Mouse (Mus musculus) midbrain, embryonic 15.5 days (tissue): Measurements from ENCODE around the gene Tet1. TPM values are rescaled to one million over a fixed set of nuclear protein-coding genes. Genes with fewer than 3 reads are reported as not detected.

Experiments
- ATAC-seq: fragments of 200-750 bp; cut with Nextera tagmentation; replicated peaks from 2 replicates; pipeline ENCODE4 v1.8.0; 2017; ENCODE audit warnings: moderate TSS enrichment
- H3K27ac ChIP-seq: fragments of 300-500 bp; sonication (generic); 2 replicates; pipeline ENCODE4 v1.5.1; 2015; ENCODE audit warnings: mild to moderate bottlenecking, inconsistent platforms
- H3K27me3 ChIP-seq: fragments of 300-500 bp; sonication (generic); replicated peaks from 2 replicates; pipeline ENCODE4 v1.6.1; 2015; ENCODE audit warnings: inconsistent platforms
- H3K36me3 ChIP-seq: fragments of 300-500 bp; sonication (generic); replicated peaks from 2 replicates; pipeline ENCODE4 v1.6.1; 2015; ENCODE audit warnings: inconsistent platforms
- H3K4me1 ChIP-seq: fragments of 300-500 bp; sonication (generic); 2 replicates; pipeline ENCODE4 v1.6.1; 2015; ENCODE audit warnings: inconsistent platforms
- H3K4me2 ChIP-seq: fragments of 300-500 bp; sonication (generic); 2 replicates; pipeline ENCODE4 v1.6.1; 2015; ENCODE audit warnings: inconsistent platforms, mild to moderate bottlenecking, moderate library complexity
- H3K4me3 ChIP-seq: fragments of 300-500 bp; sonication (generic); 2 replicates; pipeline ENCODE4 v1.5.1; 2015; ENCODE audit warnings: mild to moderate bottlenecking, inconsistent platforms
- H3K9ac ChIP-seq: fragments of 300-500 bp; sonication (generic); 2 replicates; pipeline ENCODE4 v1.6.1; 2015; ENCODE audit warnings: mild to moderate bottlenecking, inconsistent platforms
- H3K9me3 ChIP-seq: fragments of 300-500 bp; sonication (generic); 2 replicates; pipeline ENCODE4 v1.6.1; 2016; ENCODE audit warnings: inconsistent platforms
- WGBS: fragments of 180-500 bp; shearing (Covaris S2); methylation state at CpG from one replicate; pipeline ENCODE4 v1.1.7; 2015; ENCODE audit warnings: mixed read lengths; 5-methylcytosine and 5-hydroxymethylcytosine counted together
- polyA plus RNA-seq: library from polyadenylated mRNA; unstranded; fragments of >200 nt; fragmentation: Nextera tagmentation; extraction: Ambion mirVana; gene quantifications from 2 replicates; pipeline ENCODE4 v1.2.1, GENCODE M21; 2015

Gene Tet1
- polyA plus RNA-seq, 1 experiment from 2014 or later, result 43.0 TPM

- under 1% methylated on average over 38 of the region's 38 CpGs for WGBS
- Histone ChIP-seq H3K4me3 (peak overlapping the region; percentile 56), H3K4me2 (peak overlapping the region; percentile 98), H3K4me1 (peaks cover 22% of the 10 kb centered on the region), H3K9me3 (no peaks in the 10 kb centered on the region), H3K27ac (no peak overlapping the region), H3K27me3 (peaks cover 4% of the 10 kb centered on the region), H3K9ac (peak overlapping the region; percentile 49), H3K36me3 (no peaks in the 10 kb centered on the region)
- ATAC-seq, result peak; percentile 45
Observed at GRCm38 (mm10) chr10:62885969-62886798, 22.6 kb downstream of the Tet1 start.

GRCm38 (mm10) chr10:62885460-62885859, 23.3 kb downstream of the Tet1 start:
- WGBS, result 45% methylated on average over 10 of the region's 10 CpGs

GRCm38 (mm10) chr10:62884517-62884916, 24.3 kb downstream of the Tet1 start:
- Histone ChIP-seq H3K9me3 (no peaks in the 10 kb centered on the region), H3K9ac (no peak overlapping the region), H3K27ac (no peak overlapping the region), H3K36me3 (no peaks in the 10 kb centered on the region), H3K4me1 (peaks cover 22% of the 10 kb centered on the region), H3K27me3 (peaks cover 4% of the 10 kb centered on the region), H3K4me3 (no peak overlapping the region), H3K4me2 (peak overlapping the region; percentile 26; the same call in 1 of the 2 replicates)
- ATAC-seq, result no peak
- 61% methylated on average over 1 of the region's 1 CpGs for WGBS

More at GRCm38 (mm10) chr10:62885460-62885859, 23.3 kb downstream of the Tet1 start:
- no peaks in the 10 kb centered on the region for H3K36me3 ChIP-seq
- peaks cover 22% of the 10 kb centered on the region for H3K4me1 ChIP-seq
- no peaks in the 10 kb centered on the region for H3K9me3 ChIP-seq
- peak overlapping the region; percentile 98 for H3K4me2 ChIP-seq
- H3K27ac ChIP-seq, result no peak overlapping the region
- H3K4me3 ChIP-seq, result peak overlapping the region; percentile 56
- no peak overlapping the region for H3K9ac ChIP-seq
- H3K27me3 ChIP-seq, result peaks cover 4% of the 10 kb centered on the region
- no peak for ATAC-seq

GRCm38 (mm10) chr10:62883933-62884372, 24.8 kb downstream of the Tet1 start:
- no peak overlapping the region for H3K27ac ChIP-seq
- 5% methylated on average over 9 of the region's 9 CpGs for WGBS
- H3K9me3 ChIP-seq, result no peaks in the 10 kb centered on the region
- no peak overlapping the region for H3K4me3 ChIP-seq
- no peak overlapping the region for H3K9ac ChIP-seq
- ATAC-seq, result no peak
- 0 out of 2 replicates have a peak, but pooled peaks cover 3% of the 10 kb centered on the region for H3K36me3 ChIP-seq
- peak overlapping the region; percentile 26; the same call in 1 of the 2 replicates for H3K4me2 ChIP-seq
- H3K4me1 ChIP-seq, result peaks cover 22% of the 10 kb centered on the region
- H3K27me3 ChIP-seq, result peaks cover 4% of the 10 kb centered on the region

- no peak for ATAC-seq
- no peak overlapping the region for H3K4me2 ChIP-seq
- no peak overlapping the region for H3K4me3 ChIP-seq
- no peaks in the 10 kb centered on the region; the same call in 1 of the 2 replicates for H3K27me3 ChIP-seq
- 0 out of 2 replicates have a peak, but pooled peaks cover 4% of the 10 kb centered on the region for H3K36me3 ChIP-seq
- no peaks in the 10 kb centered on the region for H3K9me3 ChIP-seq
- 44% methylated on average over 5 of the region's 5 CpGs for WGBS
- no peak overlapping the region for H3K27ac ChIP-seq
- no peak overlapping the region for H3K9ac ChIP-seq
- H3K4me1 ChIP-seq, result peaks cover 9% of the 10 kb centered on the region
Observed at GRCm38 (mm10) chr10:62881211-62881610, 27.6 kb downstream of the Tet1 start.

- Histone ChIP-seq H3K27me3 (no peaks in the 10 kb centered on the region), H3K9ac (no peak overlapping the region), H3K4me1 (no peaks in the 10 kb centered on the region), H3K27ac (no peak overlapping the region), H3K4me3 (no peak overlapping the region), H3K9me3 (no peaks in the 10 kb centered on the region), H3K4me2 (no peak overlapping the region), H3K36me3 (0 out of 2 replicates have a peak, but pooled peaks cover 4% of the 10 kb centered on the region)
- WGBS, result 87% methylated on average over 13 of the region's 13 CpGs
- no peak for ATAC-seq
Observed at GRCm38 (mm10) chr10:62878056-62878455, 30.7 kb downstream of the Tet1 start.

GRCm38 (mm10) chr10:62875565-62875964, 33.2 kb downstream of the Tet1 start:
- no peak overlapping the region for H3K27ac ChIP-seq
- H3K9ac ChIP-seq, result no peak overlapping the region
- no peaks in the 10 kb centered on the region for H3K27me3 ChIP-seq
- 95% methylated on average over 4 of the region's 4 CpGs for whole genome bisulfite sequencing
- no peaks in the 10 kb centered on the region for H3K9me3 ChIP-seq
- no peak overlapping the region for H3K4me3 ChIP-seq
- ATAC-seq, result no peak
- 0 out of 2 replicates have a peak, but pooled peaks cover 4% of the 10 kb centered on the region for H3K36me3 ChIP-seq
- no peaks in the 10 kb centered on the region for H3K4me1 ChIP-seq
- no peak overlapping the region for H3K4me2 ChIP-seq

GRCm38 (mm10) chr10:62874828-62875227, 34.0 kb downstream of the Tet1 start:
- Histone ChIP-seq H3K27me3 (no peaks in the 10 kb centered on the region), H3K27ac (no peak overlapping the region), H3K9me3 (no peaks in the 10 kb centered on the region), H3K4me3 (no peak overlapping the region), H3K36me3 (0 out of 2 replicates have a peak, but pooled peaks cover 4% of the 10 kb centered on the region), H3K4me2 (no peak overlapping the region), H3K9ac (no peak overlapping the region), H3K4me1 (no peaks in the 10 kb centered on the region)
- WGBS, result 75% methylated on average over 4 of the region's 4 CpGs
- ATAC-seq, result no peak

GRCm38 (mm10) chr10:62866035-62866791, 42.6 kb downstream of the Tet1 start:
- peaks cover 32% of the 10 kb centered on the region for H3K4me1 ChIP-seq
- peak; percentile 73 for ATAC-seq
- WGBS, result 8% methylated on average over 11 of the region's 11 CpGs

GRCm38 (mm10) chr10:62865167-62866034, 43.4 kb downstream of the Tet1 start:
- Histone ChIP-seq H3K9ac (peak overlapping the region; percentile 89), H3K27me3 (no peaks in the 10 kb centered on the region), H3K4me3 (peak overlapping the region; percentile 59), H3K4me2 (peak overlapping the region; percentile 71), H3K9me3 (no peaks in the 10 kb centered on the region), H3K27ac (peak overlapping the region; percentile 99), H3K36me3 (no peaks in the 10 kb centered on the region), H3K4me1 (peaks cover 33% of the 10 kb centered on the region)
- peak; percentile 97 for ATAC-seq
- WGBS, result under 1% methylated on average over 28 of the region's 28 CpGs

More at GRCm38 (mm10) chr10:62866035-62866791, 42.6 kb downstream of the Tet1 start:
- H3K36me3 ChIP-seq, result no peaks in the 10 kb centered on the region
- H3K9me3 ChIP-seq, result no peaks in the 10 kb centered on the region
- peak overlapping the region; percentile 89 for H3K9ac ChIP-seq
- peak overlapping the region; percentile 59 for H3K4me3 ChIP-seq
- peak overlapping the region; percentile 71 for H3K4me2 ChIP-seq
- peak overlapping the region; percentile 99 for H3K27ac ChIP-seq
- no peaks in the 10 kb centered on the region for H3K27me3 ChIP-seq

GRCm38 (mm10) chr10:62863563-62863962, 45.2 kb downstream of the Tet1 start:
- peaks cover 42% of the 10 kb centered on the region for H3K4me1 ChIP-seq
- no peaks in the 10 kb centered on the region for H3K27me3 ChIP-seq
- peak overlapping the region; percentile 40 for H3K9ac ChIP-seq
- H3K27ac ChIP-seq, result peak overlapping the region; percentile 69
- ATAC-seq, result no peak
- H3K36me3 ChIP-seq, result no peaks in the 10 kb centered on the region
- H3K4me3 ChIP-seq, result peak overlapping the region; percentile 59
- no peaks in the 10 kb centered on the region for H3K9me3 ChIP-seq
- peak overlapping the region; percentile 71 for H3K4me2 ChIP-seq
- WGBS, result 33% methylated on average over 3 of the region's 3 CpGs
